In genomic region chr5:136321378-136321777, GRCm38 (mm10) we compare ENCODE assay signal across 10 mouse cellular contexts.
A peak's percentile ranks its signal among the peaks of the same experiment; 100 is the strongest.
DNase-seq lines count a peak whose midpoint lies in the region; TF ChIP-seq lines count a peak whose summit lies in the region.
"Had no signal": no experiment of that assay in that cellular context is flagged by ENCODE, and none has a peak within 500 bp of the region (broad histone marks: within the 10 kb centered on the region; RNA-seq: fewer than 3 reads in every experiment).

No protein-coding gene starts in this region.

- WGBS in liver, adult 2 months = 88% methylated on average over 6 of the region's 6 CpGs

- no peaks in the 10 kb centered on the region for H3K4me1 ChIP-seq in liver, adult 2 months (ENCODE audit: control insufficient read depth, insufficient read depth, low read length)
- H3K4me1 ChIP-seq: embryonic facial prominence, embryonic 13.5 days had no signal

- H3K27ac ChIP-seq in liver, adult 2 months (replicated peaks; ENCODE audit: insufficient read depth, low read depth, low read length) = no peak overlapping the region
- H3K27ac ChIP-seq: embryonic facial prominence, embryonic 13.5 days had no signal

- H3K36me3 ChIP-seq in liver, adult 2 months (ENCODE audit: control insufficient read depth, insufficient read depth, low read length) = peaks cover 24% of the 10 kb centered on the region

- no peak overlapping the region for H3K9ac ChIP-seq in liver, adult 2 months (ENCODE audit: low read depth, low read length)
- H3K9ac ChIP-seq: embryonic facial prominence, embryonic 13.5 days had no signal

- no peaks in the 10 kb centered on the region for H3K27me3 ChIP-seq in liver, adult 2 months (ENCODE audit: control insufficient read depth, insufficient read depth, low read length)
- H3K27me3 ChIP-seq: embryonic facial prominence, embryonic 13.5 days; Patski had no signal

- intact Hi-C loops in heart, postnatal 25 days (cut with DNase I) = no loop called here

- H3K79me2 ChIP-seq in liver, adult 2 months (ENCODE audit: control insufficient read depth, insufficient read depth, low read length) = no peaks in the 10 kb centered on the region

- H3K4me3 ChIP-seq in liver, adult 2 months (ENCODE audit: insufficient read depth, low read depth, low read length) = no peak overlapping the region
- H3K4me3 ChIP-seq: embryonic facial prominence, embryonic 13.5 days had no signal

- TF ChIP-seq CTCF in liver, adult 2 months (IDR thresholded peaks at IDR 0.05; ENCODE audit: low read depth, low read length) = peak; percentile 25; the same call in 1 of the 2 replicates

- no peak for TF ChIP-seq POLR2A in liver, adult 2 months (IDR thresholded peaks at IDR 0.05; ENCODE audit: extremely low read depth, insufficient read depth, low read length)

- DNase-seq in cerebellum, postnatal 36 days = peak; percentile 28 to 29
- DNase-seq in cerebellum, adult 9-11 months = no peak
- DNase-seq in liver, adult 2 months (ENCODE audit: extremely low read depth, low read depth, low spot score) = no peak
- DNase-seq in liver = no peak
- peak; percentile 54 for DNase-seq in ZHBTc4 (ENCODE audit: low read depth, low spot score)
- DNase-seq in retina, postnatal 1 day = peak; percentile 16
- no peak for DNase-seq in adrenal gland, adult 8-10 months
- no peak for DNase-seq in heart, postnatal 25 days (ENCODE audit: low spot score)

Comparison
In these comparisons a context has a peak if more than half of its experiments do, and no peak if none do; other contexts are left out.
1. DNase-seq: peak in cerebellum, postnatal 36 days (2 of 2), ZHBTc4 (single experiment) and retina, postnatal 1 day (single experiment); none in cerebellum, adult 9-11 months (single experiment), liver, adult 2 months (single experiment), liver (single experiment), adrenal gland, adult 8-10 months (single experiment) and heart, postnatal 25 days (single experiment).